Mouse (Mus musculus) kidney, adult 2 months (tissue): ENCODE results near the gene Map3k12.

Experiments used
- CTCF ChIP-seq: fragments of 200-500 bp; conservative IDR thresholded peaks from 2 replicates; pipeline ENCODE4 v1.5.1; 2011; ENCODE audit warnings: low read depth, mild to moderate bottlenecking, control low read depth, low read length, moderate library complexity, mixed read lengths; ENCODE audit not compliant: insufficient read depth, insufficient read length
- POLR2A ChIP-seq: fragments of 200-500 bp; IDR thresholded peaks from one replicate; pipeline ENCODE4 v1.6.1; 2011; ENCODE audit warnings: low read depth, low read length, control low read depth

GRCm38 (mm10) chr15:102563061-102563460 lies 46.2 kb upstream of the Map3k12 start:
- no peak for TF ChIP-seq POLR2A
- TF ChIP-seq CTCF: no peak
